Mouse (Mus musculus): ENCODE data around the gene Mitf. TPM values are rescaled to one million over a fixed set of nuclear protein-coding genes. Genes with fewer than 3 reads are reported as not detected.
A peak's percentile ranks its signal among the peaks of the same experiment; 100 is the strongest.

The Mitf gene
- 10 to 100 TPM in 1 of 2 experiments, 1 to 10 TPM in 1; 9.4 to 10.2 TPM for total RNA-seq (2021)
- long read RNA-seq, experiment 1, partial matches to known transcripts, result 1 of 1 reads
- long read RNA-seq, experiment 1, other reads (novel, unspliced or antisense), result 0 of 1 reads
- long read RNA-seq, experiment 2, result 0 reads

GRCm38 (mm10) chr6:97806781-97807743 lies at the start of gene Mitf:
Mitf (plus strand) TSS chr6:97807052.
- DNase-seq, result peak; percentile 93 to 96

- no peak for DNase-seq
Measured at GRCm38 (mm10) chr6:97757361-97757760, 49.5 kb upstream of the Mitf start.

- no peak for DNase-seq
Measured at GRCm38 (mm10) chr6:97758884-97759283, 48.0 kb upstream of the Mitf start.

DNA sequence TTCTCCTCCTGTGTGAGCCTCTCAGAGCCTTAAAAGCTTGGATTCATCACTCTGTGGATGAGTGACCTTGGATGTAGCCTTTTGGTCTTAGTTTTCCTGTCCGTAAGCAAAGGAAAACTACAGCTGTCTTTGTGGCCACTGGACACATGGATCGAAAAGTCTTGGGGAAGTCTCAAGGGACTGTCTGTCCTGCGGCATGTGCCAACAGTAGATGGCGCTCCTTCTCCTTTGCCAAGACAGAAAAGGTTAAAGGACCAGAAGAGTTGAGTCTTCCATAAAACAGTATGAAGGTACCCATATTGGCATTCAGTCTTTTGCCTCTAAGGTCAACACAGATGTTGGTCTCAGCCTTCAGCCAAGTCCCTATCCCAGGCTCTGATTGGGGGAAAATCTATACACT lies 47.6 kb upstream of the Mitf start:
- DNase-seq, result peak; percentile 77 to 79

GRCm38 (mm10) chr6:97761326-97761725 lies 45.5 kb upstream of the Mitf start:
- peak; percentile 12 to 36 for DNase-seq

DNA sequence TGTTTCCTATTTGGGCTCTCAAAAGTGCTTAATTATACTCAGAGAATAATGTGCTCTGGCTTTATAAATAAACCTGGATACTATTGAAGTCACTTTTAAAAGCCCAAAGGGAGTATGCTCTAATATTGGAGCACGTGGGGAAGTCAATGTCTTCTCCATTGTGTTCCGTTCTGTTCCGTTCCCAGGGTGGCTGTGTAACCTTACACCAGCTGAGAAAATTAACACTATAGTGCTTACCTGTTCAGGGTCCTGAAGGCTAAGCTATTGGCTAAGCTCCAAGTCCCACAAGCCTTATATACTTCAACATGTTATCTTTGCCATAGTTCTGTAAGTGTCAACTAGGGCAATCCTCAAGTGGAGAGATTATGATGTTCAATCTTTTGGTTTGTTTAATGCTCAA lies 42.9 kb upstream of the Mitf start:
- DNase-seq, result no peak

GRCm38 (mm10) chr6:97767836-97768235 lies 39.0 kb upstream of the Mitf start:
- no peak for DNase-seq

DNA sequence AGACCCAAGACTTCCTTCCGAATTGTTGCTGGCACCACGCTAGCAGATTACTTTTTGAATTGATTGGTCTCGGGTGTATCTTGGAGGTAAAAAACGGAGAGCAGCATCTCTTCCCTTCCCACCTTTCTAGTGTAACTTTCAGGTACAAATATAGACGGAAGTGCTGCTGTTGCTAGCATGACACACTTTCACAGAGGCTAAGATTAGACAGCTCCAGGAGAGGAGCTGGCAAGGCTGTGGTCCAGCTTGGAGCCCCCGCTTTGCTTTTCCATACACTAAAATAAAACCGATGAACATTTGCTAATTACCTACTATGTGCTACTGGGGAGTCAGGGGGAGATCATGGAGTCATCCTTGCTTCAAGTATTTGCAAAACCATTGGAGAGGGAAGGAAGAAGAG lies 37.3 kb upstream of the Mitf start:
- no peak for DNase-seq

DNA sequence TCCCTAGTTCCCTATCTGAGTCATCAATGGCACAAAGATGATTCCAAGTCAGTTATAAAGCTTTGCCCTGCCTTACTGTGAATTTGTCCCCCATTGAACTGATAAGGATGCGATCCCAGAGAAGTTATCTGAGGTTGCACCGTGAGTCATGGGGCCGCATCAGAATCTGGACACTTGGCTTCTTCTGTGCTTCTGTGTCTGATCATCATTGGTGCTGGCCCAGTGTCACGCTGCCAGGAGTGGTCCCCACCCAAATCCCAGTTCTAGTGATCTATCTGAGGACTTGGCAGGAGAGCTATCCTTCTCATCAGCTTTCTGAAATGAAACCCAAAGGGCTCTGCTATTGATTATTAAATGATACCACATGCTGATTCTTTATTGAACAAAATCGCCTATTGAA lies 25.5 kb upstream of the Mitf start:
- peak in 1 of 2 experiments; percentile 10 for DNase-seq

DNA sequence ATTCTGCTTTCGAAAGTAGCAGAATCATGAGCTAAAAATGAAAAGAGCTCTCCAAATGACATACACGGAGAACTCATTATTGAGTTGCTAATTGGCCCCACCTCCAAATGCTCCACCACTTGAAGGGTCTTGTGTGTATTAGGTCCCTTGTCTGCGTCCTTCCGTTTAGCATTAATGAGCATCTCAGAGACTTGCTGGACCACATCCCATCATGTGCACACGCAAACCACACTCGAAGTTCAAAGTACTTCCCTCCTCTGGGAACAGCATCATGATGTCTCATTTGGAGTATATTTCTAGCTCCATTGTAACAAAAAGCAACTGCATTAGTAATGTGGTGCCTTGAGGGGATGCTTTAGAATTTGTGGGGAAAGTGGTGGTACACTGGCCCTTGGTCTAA lies 24.6 kb upstream of the Mitf start:
- no peak for DNase-seq

DNA sequence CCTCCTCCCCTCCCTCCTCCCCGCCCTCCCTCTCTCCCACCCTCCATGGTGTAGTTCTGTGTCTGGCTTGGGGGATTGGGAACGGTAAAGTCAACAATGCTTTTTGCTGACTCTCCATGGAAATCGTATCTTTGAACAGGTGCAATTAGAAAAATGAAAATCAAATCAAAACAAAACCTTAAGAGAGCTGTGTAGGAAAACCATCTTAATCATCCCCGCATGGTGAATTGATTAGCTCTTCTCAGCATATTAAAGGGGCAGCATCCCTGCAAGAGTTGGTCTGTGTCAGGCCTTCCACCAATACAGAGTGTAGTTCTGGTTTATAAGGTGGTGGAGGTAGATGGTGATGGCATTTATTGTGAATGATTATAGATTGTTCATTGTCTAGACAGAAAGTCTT lies 20.0 kb upstream of the Mitf start:
- DNase-seq, result no peak

- no peak for DNase-seq
Measured at GRCm38 (mm10) chr6:97788361-97788974, 18.4 kb upstream of the Mitf start.

GRCm38 (mm10) chr6:97789700-97790099 lies 17.2 kb upstream of the Mitf start:
- DNase-seq, result no peak

DNA sequence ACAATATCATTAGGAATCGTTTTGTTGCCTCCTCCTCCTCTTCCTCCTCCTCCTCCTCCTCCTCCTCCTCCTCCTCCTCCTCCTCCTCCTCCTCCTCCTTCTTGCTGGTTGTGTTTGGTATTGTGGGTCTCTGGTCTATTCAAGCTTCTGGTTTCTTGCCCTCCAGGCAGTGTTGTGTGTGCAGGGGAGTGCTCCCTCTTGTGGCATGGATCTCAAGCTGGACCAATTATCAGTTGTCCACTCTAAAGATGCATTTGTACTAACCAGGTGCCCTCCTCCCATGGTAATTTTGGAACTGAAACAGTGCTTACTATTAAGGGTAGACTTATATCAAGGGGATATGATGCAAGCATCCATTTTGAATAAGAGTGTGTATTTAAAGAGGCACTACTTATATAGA lies 14.7 kb upstream of the Mitf start:
- peak; percentile 22 to 41 for DNase-seq

DNA sequence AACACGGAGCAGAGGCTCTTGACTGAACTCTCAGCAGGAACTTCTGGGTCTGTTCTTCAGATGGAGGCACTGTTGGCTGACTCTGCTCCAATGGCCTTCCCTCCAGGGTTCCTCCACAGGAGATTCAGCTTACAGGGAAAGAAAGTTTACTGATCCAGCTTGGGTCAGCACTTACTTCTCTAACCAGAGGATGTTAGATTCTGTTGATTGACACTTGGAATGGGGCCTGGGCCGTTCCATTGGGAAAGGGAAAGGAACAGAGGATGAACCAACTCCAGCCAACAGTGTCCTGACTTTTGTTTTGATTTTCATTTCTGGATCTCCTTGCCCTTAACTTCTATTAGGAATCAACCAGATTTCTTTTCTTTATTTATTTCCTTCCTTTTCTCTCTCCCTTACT lies 11.7 kb upstream of the Mitf start:
- DNase-seq, result no peak

GRCm38 (mm10) chr6:97800615-97801014 lies 6.2 kb upstream of the Mitf start:
- DNase-seq, result no peak

GRCm38 (mm10) chr6:97806051-97806450 lies 801 bp upstream of the Mitf start:
- no peak for DNase-seq

GRCm38 (mm10) chr6:97814191-97814590 lies 7.3 kb downstream of the Mitf start:
- no peak for DNase-seq

- no peak for DNase-seq
Measured at GRCm38 (mm10) chr6:97815723-97816122, 8.9 kb downstream of the Mitf start.

DNA sequence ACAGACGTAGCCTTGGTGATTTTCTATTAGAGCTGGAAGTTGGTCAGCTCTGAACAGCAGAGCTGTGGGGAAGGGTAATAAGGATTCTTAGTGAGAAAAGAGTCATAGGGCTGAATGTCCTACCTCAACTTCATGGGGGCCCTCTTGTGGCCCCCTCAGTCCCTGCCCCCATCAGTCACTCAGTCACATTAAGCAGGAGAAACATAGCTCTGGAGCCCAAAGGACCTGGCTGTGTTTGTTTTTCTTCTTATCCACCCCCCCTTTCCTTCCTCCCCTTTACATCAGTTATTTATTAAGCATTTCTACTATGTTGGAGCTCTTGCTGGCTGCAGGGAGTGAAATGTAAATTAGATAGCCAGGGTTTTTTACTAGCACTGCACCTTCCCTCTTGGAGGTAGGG lies 10.0 kb downstream of the Mitf start:
- DNase-seq, result no peak

GRCm38 (mm10) chr6:97818128-97818527 lies 11.3 kb downstream of the Mitf start:
- DNase-seq, result no peak

DNA sequence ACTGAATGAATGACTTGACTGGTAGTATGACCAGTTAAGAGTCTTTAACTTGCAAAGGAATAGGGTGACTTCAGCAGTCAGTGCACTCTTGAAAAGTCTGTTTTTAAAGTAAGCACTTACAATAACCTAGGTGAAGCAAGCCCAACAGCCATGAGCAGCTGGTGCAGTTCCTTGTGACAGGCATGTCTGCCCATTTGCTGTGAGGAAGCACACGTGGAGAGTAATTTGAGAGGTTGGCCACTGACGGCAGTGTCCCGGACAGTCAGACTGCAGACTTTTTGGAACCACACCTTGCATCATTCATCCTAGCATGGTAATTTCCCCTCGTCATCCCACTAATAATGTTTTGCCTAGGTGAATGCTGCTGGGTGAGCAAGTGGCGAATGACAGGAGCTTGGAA lies 12.1 kb downstream of the Mitf start:
- no peak for DNase-seq

DNA sequence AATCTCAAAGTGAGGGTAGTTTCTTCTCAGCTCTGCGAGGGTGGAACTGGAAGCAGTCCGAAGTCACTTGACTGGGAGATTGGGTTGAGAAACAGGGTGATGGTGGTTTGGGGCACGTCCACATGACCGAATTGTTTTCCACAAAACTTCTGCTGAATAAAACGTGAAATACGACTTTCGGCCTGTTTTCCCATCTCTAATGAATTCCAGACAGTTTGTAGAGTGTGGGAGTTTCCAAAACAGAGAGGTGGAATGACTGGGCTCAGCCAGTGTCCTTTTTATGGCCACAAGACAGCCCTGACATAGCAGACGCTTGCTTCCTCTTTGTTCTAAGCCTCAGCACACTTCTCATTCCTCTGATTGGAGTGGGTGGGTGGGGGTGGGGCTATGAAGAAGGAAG lies 13.7 kb downstream of the Mitf start:
- no peak for DNase-seq
